Mouse (Mus musculus) limb, embryonic 13.5 days (tissue): Measurements from ENCODE around the gene Ckm. TPM values are rescaled to one million over a fixed set of nuclear protein-coding genes. Genes with fewer than 3 reads are reported as not detected.

ENCODE experiments used
- ATAC-seq: fragments of 200-750 bp; cut with Nextera tagmentation; 2 replicates; pipeline ENCODE4 v1.8.0; 2017; ENCODE audit warnings: low read depth, moderate number of reproducible peaks, moderate TSS enrichment; ENCODE audit not compliant: low FRiP score
- H3K27ac ChIP-seq: fragments of 300-500 bp; sonication (generic); 2 replicates; pipeline ENCODE4 v1.5.1; 2015; ENCODE audit warnings: inconsistent platforms, mild to moderate bottlenecking, moderate library complexity
- H3K27me3 ChIP-seq: fragments of 300-500 bp; sonication (generic); 2 replicates; pipeline ENCODE4 v1.6.1; 2015; ENCODE audit warnings: mild to moderate bottlenecking, inconsistent platforms
- H3K36me3 ChIP-seq: fragments of 300-500 bp; sonication (generic); 2 replicates; pipeline ENCODE4 v1.6.1; 2015; ENCODE audit warnings: inconsistent platforms, mild to moderate bottlenecking, moderate library complexity
- H3K4me1 ChIP-seq: fragments of 300-500 bp; sonication (generic); 2 replicates; pipeline ENCODE4 v1.6.1; 2015; ENCODE audit warnings: inconsistent platforms
- H3K4me2 ChIP-seq: fragments of 300-500 bp; sonication (generic); replicated peaks from 2 replicates; pipeline ENCODE4 v1.6.1; 2015; ENCODE audit warnings: inconsistent platforms, mild to moderate bottlenecking, moderate library complexity
- H3K4me3 ChIP-seq: fragments of 300-500 bp; sonication (generic); 2 replicates; pipeline ENCODE4 v1.5.1; 2015; ENCODE audit warnings: moderate library complexity, mild to moderate bottlenecking, inconsistent platforms
- H3K9ac ChIP-seq: fragments of 300-500 bp; sonication (generic); 2 replicates; pipeline ENCODE4 v1.6.1; 2015; ENCODE audit warnings: mild to moderate bottlenecking, inconsistent platforms
- H3K9me3 ChIP-seq: fragments of 300-500 bp; sonication (generic); 2 replicates; pipeline ENCODE4 v1.6.1; 2016; ENCODE audit warnings: inconsistent platforms
- WGBS: fragments of 180-500 bp; shearing (Covaris S2); methylation state at CpG from one replicate; pipeline ENCODE4 v1.1.7; 2015; 5-methylcytosine and 5-hydroxymethylcytosine counted together
- polyA plus RNA-seq: library from polyadenylated mRNA; unstranded; fragments of >200 nt; fragmentation: Nextera tagmentation; extraction: Ambion mirVana; gene quantifications from 2 replicates; pipeline ENCODE4 v1.2.1, GENCODE M21; 2015

Gene Ckm
- polyA plus RNA-seq, 1 experiment from 2014 or later: 3.2 TPM

DNA sequence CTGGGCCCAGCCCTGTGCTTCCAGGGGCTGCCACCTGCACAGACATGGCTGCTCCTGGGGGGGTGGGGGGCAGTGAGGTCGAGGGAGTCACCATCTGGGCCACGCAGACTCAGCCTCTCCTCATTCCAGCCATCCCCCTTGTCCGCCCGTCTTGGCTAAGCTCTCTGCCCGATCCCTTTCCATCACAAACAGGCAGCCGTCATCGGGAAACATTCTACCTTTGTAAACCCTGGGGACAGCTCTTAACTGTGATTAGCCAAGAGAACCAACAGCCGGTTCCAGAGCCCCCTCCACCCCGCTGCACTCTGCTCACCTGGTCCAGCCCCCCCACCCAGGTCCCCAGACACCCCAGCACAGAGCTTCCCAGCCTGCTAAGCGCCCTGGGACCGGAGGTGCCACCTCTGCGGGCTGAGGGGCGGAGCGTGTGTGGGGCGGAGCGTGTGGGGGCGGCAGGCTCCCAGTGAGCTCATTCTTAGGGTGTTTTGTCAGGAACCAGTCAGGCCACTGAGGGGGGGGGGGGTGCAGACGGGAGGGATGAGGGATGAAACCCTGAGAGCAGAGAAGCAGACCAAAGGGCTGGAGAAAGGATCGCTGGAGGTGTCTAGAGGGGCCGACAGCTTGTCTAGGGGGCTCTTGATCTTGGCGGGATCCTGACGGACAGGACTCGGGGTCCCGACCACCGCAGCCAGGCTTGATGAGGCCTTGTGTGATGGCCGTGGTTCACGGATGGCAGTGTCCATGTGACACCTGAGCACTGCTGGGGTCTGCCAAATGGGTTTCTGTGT, 4.9 kb upstream of the Ckm start:
- H3K36me3 ChIP-seq: peaks cover 14% of the 10 kb centered on the region
- H3K9ac ChIP-seq: peak overlapping the region; percentile 51
- WGBS: 2% methylated on average over 27 of the region's 27 CpGs
- peaks cover 22% of the 10 kb centered on the region for H3K4me1 ChIP-seq
- peaks cover 9% of the 10 kb centered on the region; the same call in 1 of the 2 replicates for H3K9me3 ChIP-seq
- no peak overlapping the region for H3K27ac ChIP-seq
- H3K27me3 ChIP-seq: peaks cover 58% of the 10 kb centered on the region
- peak overlapping the region; percentile 38 for H3K4me3 ChIP-seq
- no peak for ATAC-seq
- peak overlapping the region; percentile 64 for H3K4me2 ChIP-seq

DNA sequence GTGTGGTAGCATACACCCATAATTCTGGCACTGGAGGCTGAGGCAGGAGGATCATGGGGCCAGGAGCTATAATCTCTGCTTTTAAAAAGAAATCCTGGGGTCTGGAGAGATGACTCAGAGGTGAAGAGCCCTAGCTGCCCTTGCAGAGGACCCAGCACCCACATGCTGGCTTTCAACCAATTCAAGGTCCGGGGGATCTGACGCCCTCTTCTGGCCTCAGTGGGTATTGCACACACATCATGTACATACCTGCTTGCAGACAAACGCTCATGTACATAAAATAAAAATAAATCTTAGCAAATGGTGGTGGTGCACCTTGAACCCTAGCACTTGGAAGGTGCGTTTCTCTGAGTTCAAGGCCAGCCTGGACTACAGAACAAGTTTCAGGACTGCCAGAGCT, 3.6 kb upstream of the Ckm start:
- H3K4me1 ChIP-seq: peaks cover 22% of the 10 kb centered on the region
- H3K4me2 ChIP-seq: no peak overlapping the region
- no peak overlapping the region for H3K4me3 ChIP-seq
- H3K9ac ChIP-seq: no peak overlapping the region
- H3K27me3 ChIP-seq: peaks cover 66% of the 10 kb centered on the region
- no peak for ATAC-seq
- peaks cover 9% of the 10 kb centered on the region; the same call in 1 of the 2 replicates for H3K9me3 ChIP-seq
- 77% methylated on average over 4 of the region's 4 CpGs for WGBS
- peaks cover 2% of the 10 kb centered on the region; the same call in 1 of the 2 replicates for H3K36me3 ChIP-seq
- no peak overlapping the region for H3K27ac ChIP-seq

DNA sequence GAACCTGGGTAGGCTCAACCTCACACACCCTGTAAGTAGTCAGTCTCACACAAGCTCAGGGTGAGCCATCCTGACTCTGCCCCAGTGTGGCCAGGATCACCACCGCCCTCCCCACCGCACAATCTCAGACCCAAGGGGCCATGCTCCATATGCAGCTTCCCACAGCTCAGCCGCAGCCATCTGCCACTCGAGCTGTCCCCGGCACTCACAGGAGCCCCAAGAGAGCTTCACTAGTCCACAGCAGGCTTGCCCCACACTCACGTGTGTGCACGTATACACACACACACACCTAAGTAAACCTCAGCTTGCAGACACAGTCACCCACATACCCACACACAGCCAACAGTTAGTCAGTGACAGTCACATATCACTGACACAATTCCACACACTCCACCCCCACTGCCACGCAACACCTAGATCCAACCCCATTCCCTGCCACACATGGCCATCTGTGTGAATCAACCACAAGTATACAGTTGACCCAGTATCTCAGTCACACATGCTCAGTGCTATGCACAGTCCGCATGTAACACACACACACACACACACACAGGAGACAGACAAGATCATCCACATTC, 2.0 kb upstream of the Ckm start:
- H3K36me3 ChIP-seq: no peaks in the 10 kb centered on the region
- no peak for ATAC-seq
- H3K4me2 ChIP-seq: no peak overlapping the region
- peaks cover 9% of the 10 kb centered on the region; the same call in 1 of the 2 replicates for H3K9me3 ChIP-seq
- peaks cover 22% of the 10 kb centered on the region for H3K4me1 ChIP-seq
- no peak overlapping the region for H3K27ac ChIP-seq
- H3K9ac ChIP-seq: no peak overlapping the region
- 84% methylated on average over 9 of the region's 9 CpGs for WGBS
- no peak overlapping the region for H3K4me3 ChIP-seq
- H3K27me3 ChIP-seq: peaks cover 70% of the 10 kb centered on the region

DNA sequence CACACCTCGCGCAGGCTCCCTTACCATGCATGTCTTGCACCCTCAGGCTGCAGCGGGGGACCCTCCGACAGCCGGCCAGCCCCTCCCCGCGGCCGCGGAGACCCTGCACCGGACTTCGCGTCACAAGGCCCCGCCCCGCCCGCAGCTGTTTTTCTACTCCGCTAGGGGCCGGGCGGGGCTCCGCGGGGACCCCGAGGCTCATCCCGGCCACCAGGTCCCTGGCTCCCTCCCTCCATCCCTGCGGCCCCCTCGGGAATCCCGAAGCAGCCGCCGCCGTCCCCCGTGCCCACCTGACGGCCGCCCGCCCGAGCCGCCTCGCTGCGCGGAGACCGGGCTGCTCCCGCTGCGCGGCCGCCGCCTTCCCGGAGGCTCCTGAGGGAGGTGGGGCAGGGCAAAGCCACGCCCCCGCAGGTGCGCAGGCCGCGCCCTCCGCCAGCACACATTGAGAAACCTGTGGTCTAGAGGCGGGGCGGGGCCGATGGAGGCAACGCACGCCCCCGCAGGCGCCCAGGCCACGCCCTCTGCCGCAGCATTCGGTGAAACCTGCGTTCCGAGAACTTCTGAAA, 762 bp upstream of the Ckm start, which contains the start of gene Klc3:
Gene Klc3 (minus strand): TSS at position 374 of the 566 bp plus-strand sequence.
- peaks cover 69% of the 10 kb centered on the region for H3K27me3 ChIP-seq
- peak within 1 kb of the TSS; percentile 65 for H3K4me3 ChIP-seq
- H3K9ac ChIP-seq: peak within 1 kb of the TSS; percentile 71
- peaks cover 9% of the 10 kb centered on the region; the same call in 1 of the 2 replicates for H3K9me3 ChIP-seq
- H3K4me2 ChIP-seq: peak within 1 kb of the TSS; percentile 98
- H3K27ac ChIP-seq: no peak within 1 kb of the TSS
- ATAC-seq: peak; percentile 58; the same call in 1 of the 2 replicates
- peaks cover 22% of the 10 kb centered on the region for H3K4me1 ChIP-seq
- H3K36me3 ChIP-seq: no peaks in the 10 kb centered on the region
- under 1% methylated on average over 62 of the region's 62 CpGs for WGBS

DNA sequence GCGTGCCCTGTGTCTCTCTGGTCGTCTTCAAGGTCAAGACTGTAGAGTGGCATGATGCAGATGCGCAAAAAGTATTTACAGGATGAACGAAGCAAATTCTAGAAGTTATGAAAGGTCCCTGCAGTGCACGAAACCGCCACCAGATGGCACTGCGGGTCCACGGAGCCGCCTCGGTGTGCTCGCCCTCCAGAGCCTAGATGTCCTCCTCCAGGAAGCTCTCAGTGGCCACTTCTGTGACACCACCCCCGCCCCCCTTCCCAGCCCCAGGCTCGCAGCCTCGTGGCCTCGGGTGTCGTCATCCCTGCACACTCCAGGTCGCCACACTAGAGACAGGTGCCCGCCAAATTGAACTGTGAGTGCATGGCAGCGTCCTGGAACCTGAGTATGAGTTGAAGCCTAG, 841 bp downstream of the Ckm start:
- WGBS: 3% methylated on average over 19 of the region's 19 CpGs
- 0 out of 2 replicates have a peak overlapping the region, but pooled peaks have one; percentile 13 for H3K4me3 ChIP-seq
- H3K27me3 ChIP-seq: peaks cover 55% of the 10 kb centered on the region
- H3K9me3 ChIP-seq: peaks cover 9% of the 10 kb centered on the region; the same call in 1 of the 2 replicates
- peak; percentile 30; the same call in 1 of the 2 replicates for ATAC-seq
- peak overlapping the region; percentile 48 for H3K4me2 ChIP-seq
- no peak overlapping the region for H3K27ac ChIP-seq
- H3K4me1 ChIP-seq: peaks cover 18% of the 10 kb centered on the region
- no peak overlapping the region for H3K9ac ChIP-seq
- no peaks in the 10 kb centered on the region for H3K36me3 ChIP-seq

DNA sequence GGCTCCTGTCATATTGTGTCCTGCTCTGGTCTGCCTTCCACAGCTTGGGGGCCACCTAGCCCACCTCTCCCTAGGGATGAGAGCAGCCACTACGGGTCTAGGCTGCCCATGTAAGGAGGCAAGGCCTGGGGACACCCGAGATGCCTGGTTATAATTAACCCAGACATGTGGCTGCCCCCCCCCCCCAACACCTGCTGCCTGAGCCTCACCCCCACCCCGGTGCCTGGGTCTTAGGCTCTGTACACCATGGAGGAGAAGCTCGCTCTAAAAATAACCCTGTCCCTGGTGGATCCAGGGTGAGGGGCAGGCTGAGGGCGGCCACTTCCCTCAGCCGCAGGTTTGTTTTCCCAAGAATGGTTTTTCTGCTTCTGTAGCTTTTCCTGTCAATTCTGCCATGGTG, 5.2 kb downstream of the Ckm start:
- H3K36me3 ChIP-seq: no peaks in the 10 kb centered on the region
- H3K9me3 ChIP-seq: no peaks in the 10 kb centered on the region; the same call in 1 of the 2 replicates
- peaks cover 12% of the 10 kb centered on the region for H3K27me3 ChIP-seq
- 43% methylated on average over 6 of the region's 6 CpGs for WGBS
- H3K4me2 ChIP-seq: no peak overlapping the region
- H3K4me3 ChIP-seq: no peak overlapping the region
- peak; percentile 68; the same call in 1 of the 2 replicates for ATAC-seq
- H3K9ac ChIP-seq: no peak overlapping the region; the same call in 1 of the 2 replicates
- H3K27ac ChIP-seq: no peak overlapping the region
- H3K4me1 ChIP-seq: 0 out of 2 replicates have a peak, but pooled peaks cover 8% of the 10 kb centered on the region

DNA sequence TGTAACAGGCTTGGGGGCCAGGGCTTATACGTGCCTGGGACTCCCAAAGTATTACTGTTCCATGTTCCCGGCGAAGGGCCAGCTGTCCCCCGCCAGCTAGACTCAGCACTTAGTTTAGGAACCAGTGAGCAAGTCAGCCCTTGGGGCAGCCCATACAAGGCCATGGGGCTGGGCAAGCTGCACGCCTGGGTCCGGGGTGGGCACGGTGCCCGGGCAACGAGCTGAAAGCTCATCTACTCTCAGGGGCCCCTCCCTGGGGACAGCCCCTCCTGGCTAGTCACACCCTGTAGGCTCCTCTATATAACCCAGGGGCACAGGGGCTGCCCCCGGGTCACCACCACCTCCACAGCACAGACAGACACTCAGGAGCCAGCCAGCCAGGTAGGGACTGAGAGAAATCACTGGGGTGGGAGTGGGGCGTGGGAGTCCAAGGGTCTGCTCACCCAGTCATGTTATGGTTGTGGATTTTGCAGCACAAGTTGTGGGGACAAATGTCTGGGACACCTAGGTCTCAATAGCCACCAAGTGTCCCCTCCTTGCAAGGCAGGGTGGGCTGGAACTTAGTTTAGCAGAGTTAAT, 6.3 kb downstream of the Ckm start:
- no peak overlapping the region for H3K4me2 ChIP-seq
- H3K4me1 ChIP-seq: 0 out of 2 replicates have a peak, but pooled peaks cover 8% of the 10 kb centered on the region
- no peak for ATAC-seq
- peaks cover 7% of the 10 kb centered on the region; the same call in 1 of the 2 replicates for H3K27me3 ChIP-seq
- WGBS: 75% methylated on average over 11 of the region's 11 CpGs
- H3K27ac ChIP-seq: no peak overlapping the region
- H3K36me3 ChIP-seq: no peaks in the 10 kb centered on the region
- no peak overlapping the region for H3K4me3 ChIP-seq
- no peaks in the 10 kb centered on the region; the same call in 1 of the 2 replicates for H3K9me3 ChIP-seq
- H3K9ac ChIP-seq: no peak overlapping the region

DNA sequence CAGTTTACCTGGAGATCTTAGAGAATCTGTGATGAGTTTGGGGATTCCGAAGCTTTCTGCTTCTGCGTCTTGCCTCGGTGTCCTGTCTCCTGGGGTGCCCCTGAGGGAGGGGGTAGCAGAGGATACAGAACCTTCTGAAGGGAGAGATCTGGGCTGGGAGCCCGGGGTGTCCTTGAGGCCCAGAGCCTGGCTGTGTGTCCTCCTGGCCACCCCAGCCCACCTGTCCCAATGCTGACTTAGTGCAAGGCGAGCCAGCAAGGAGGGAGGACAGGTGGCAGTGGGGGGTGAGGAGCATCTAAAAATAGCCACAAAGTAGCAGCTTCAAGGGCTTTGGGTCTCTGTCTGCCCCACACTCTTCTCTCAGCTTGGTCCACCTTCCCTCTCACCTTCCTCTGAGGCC, 7.2 kb downstream of the Ckm start:
- no peaks in the 10 kb centered on the region for H3K36me3 ChIP-seq
- no peak overlapping the region for H3K4me3 ChIP-seq
- H3K4me1 ChIP-seq: 0 out of 2 replicates have a peak, but pooled peaks cover 8% of the 10 kb centered on the region
- no peak overlapping the region for H3K4me2 ChIP-seq
- no peak overlapping the region for H3K9ac ChIP-seq
- H3K27me3 ChIP-seq: peaks cover 7% of the 10 kb centered on the region
- no peak; the same call in 1 of the 2 replicates for ATAC-seq
- WGBS: 75% methylated on average over 5 of the region's 5 CpGs
- H3K27ac ChIP-seq: no peak overlapping the region
- no peaks in the 10 kb centered on the region; the same call in 1 of the 2 replicates for H3K9me3 ChIP-seq

DNA sequence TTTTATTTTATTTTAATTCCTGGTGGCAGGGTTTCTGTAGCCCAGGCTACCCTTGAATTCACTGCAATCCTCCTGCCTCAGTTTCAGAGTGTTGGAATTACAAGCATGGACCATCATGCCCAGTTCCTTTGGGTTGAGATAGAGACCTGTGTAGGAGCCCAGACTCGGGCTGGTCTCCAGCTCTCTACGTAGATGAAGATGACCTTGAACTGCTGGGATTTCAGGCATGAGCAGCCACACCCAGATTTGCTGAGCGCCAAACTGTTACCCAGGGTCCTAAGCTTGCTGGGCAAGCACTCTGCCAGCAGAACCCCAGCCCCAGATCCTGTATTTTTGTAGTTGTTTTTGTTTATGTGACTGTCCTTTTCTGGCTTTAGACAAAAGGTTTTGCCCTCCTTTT, 8.9 kb downstream of the Ckm start:
- H3K4me1 ChIP-seq: 0 out of 2 replicates have a peak, but pooled peaks cover 8% of the 10 kb centered on the region
- no peaks in the 10 kb centered on the region for H3K36me3 ChIP-seq
- ATAC-seq: no peak
- H3K27me3 ChIP-seq: peaks cover 23% of the 10 kb centered on the region
- no peak overlapping the region for H3K9ac ChIP-seq
- no peak overlapping the region for H3K4me3 ChIP-seq
- H3K9me3 ChIP-seq: peaks cover 4% of the 10 kb centered on the region; the same call in 1 of the 2 replicates
- WGBS: 86% methylated on average over 3 of the region's 3 CpGs
- no peak overlapping the region for H3K4me2 ChIP-seq
- H3K27ac ChIP-seq: no peak overlapping the region

DNA sequence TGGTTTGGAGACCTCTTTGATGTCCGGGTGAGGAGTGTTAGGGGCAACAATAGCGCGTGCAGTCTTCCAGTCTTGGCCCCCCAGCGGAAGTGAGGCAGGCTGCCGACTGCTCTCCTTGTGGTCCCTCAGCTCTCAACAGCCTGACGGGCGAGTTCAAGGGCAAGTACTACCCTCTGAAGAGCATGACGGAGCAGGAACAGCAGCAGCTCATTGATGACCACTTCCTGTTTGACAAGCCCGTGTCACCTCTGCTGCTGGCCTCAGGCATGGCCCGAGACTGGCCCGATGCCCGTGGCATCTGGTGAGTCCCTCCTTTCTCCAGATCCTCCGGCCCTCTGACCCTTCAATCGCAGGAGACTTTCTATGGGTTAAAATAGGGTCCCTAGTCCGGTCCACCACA, 12.0 kb downstream of the Ckm start:
- ATAC-seq: no peak
- Histone ChIP-seq H3K4me3 (no peak overlapping the region), H3K27me3 (peaks cover 54% of the 10 kb centered on the region), H3K4me1 (peaks cover 4% of the 10 kb centered on the region; the same call in 1 of the 2 replicates), H3K9ac (no peak overlapping the region), H3K27ac (no peak overlapping the region), H3K9me3 (peaks cover 4% of the 10 kb centered on the region; the same call in 1 of the 2 replicates), H3K36me3 (no peaks in the 10 kb centered on the region), H3K4me2 (no peak overlapping the region)
- 75% methylated on average over 15 of the region's 15 CpGs for WGBS

DNA sequence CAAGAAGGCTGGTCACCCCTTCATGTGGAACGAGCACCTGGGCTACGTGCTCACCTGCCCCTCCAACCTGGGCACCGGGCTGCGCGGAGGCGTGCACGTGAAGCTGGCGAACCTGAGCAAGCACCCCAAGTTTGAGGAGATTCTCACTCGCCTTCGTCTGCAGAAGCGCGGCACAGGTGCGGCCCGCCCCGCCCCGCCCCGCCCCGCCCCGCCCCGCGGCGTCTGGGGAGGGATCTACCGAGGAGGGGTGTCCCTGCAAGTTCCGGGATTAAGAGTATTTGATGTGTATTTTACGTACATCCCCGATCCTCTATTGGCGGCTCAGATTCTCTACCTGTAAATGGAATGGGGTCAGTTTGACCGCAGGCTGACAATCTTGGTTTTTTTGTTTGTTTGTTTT, 15.5 kb downstream of the Ckm start:
- 7% methylated on average over 28 of the region's 28 CpGs for WGBS
- ATAC-seq: no peak
- Histone ChIP-seq H3K27me3 (peaks cover 60% of the 10 kb centered on the region), H3K4me3 (0 out of 2 replicates have a peak overlapping the region, but pooled peaks have one; percentile 3), H3K36me3 (peaks cover 5% of the 10 kb centered on the region), H3K27ac (no peak overlapping the region), H3K9me3 (peaks cover 4% of the 10 kb centered on the region; the same call in 1 of the 2 replicates), H3K4me1 (peaks cover 4% of the 10 kb centered on the region; the same call in 1 of the 2 replicates), H3K9ac (no peak overlapping the region), H3K4me2 (no peak overlapping the region; the same call in 1 of the 2 replicates)
